Mouse (Mus musculus) heart, postnatal 10 days (tissue): ENCODE measurements around the gene Ptpn9. TPM values are rescaled to one million over a fixed set of nuclear protein-coding genes. Genes with fewer than 3 reads are reported as not detected.
A peak's percentile ranks its signal among the peaks of the same experiment; 100 is the strongest.
"Not testable (repeated sequence)": the region's sequence is repeated elsewhere in the genome, so short reads cannot be mapped to it uniquely, and the experiment has no call there.

Source experiments
- DNase-seq, 2 experiments: peaks; one replicate each; pipeline ENCODE4 v3.0.0; 2021
- intact Hi-C: fragments of 180-260 bp; cut with DNase I; formaldehyde crosslinking; loops from one replicate; pipeline ENCODE4 v1.15.1; 2025
- total RNA-seq, 2 experiments: library from RNA; stranded (reverse); gene quantifications; 2 replicates each; pipeline ENCODE4 v1.2.3; 2021

Ptpn9 gene
- 10 to 100 TPM; 21.2 to 21.8 TPM for total RNA-seq

DNA sequence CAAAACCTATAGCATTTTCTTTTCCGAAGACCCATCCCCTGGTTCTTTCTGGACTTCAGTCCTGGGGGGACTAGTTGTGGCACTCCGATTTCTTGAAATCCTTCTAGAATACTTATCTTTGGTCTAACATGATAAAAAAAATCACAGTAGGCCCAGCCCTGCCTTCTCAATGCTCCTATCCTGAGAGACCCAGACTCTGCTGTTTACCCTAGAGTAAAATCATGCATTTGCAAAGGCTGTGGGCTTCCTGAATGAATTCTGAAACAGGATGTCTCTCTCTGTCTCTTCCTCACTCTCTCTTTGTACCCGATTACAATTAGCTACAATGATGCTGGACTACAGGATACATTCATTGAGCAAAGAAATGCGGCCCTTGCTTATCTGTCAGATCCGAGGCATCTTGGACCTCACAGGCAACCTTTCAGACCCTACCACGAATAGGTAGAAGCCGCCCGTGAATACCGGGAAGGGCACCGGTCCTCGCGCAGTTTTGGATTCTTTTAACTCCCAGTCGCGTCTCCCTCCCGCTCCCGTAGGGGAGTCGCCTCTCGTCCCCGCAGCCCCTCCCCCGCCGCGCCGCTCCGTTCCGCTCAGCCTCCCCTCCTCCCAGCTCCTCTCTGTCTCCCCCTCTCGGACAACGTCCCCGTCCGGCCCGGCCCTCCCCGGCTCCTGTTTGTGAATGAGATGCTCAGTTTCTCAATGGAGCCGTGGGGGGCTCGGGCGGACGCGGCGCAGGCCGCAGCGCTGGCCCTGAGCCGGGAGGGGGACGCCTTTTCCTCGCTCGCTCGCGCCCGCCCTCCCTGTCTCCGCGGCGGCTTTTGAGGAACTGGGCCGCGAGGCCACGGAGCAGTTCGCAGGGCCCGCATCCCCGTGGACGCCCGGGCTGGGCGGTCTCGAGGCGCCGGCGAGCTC is at the start of gene Ptpn9:
Gene Ptpn9 (plus strand): TSS at position 638 of the 912 bp plus-strand sequence.
- peak; percentile 93 for DNase-seq
- intact Hi-C loops: loop anchor here (2.0 to 5.0 kb wide), 2 partner anchors 44 to 78 kb away; partner anchors contain the start of genes Sin3a and Snupn

DNA sequence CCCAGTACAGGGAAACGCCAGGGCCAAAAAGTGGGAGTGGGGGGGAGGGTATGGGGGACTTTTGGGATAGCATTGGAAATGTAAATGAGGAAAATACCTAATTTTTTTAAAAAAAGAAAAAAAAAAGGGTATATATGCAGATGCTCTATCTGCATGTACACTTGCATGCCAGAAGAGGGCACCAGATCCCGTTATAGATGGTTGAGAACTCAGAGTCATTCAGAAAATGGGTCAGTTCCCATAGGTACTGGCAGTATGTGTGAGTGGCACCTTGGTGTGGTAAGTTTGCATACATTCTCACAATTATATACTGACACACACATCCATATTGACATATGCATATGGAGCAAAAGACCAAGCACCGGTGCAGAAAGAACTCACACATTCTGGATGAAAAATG is 47.2 kb upstream of the Ptpn9 start:
- intact Hi-C loops: not testable (repeated sequence)
- DNase-seq: peak; percentile 52 to 70

DNA sequence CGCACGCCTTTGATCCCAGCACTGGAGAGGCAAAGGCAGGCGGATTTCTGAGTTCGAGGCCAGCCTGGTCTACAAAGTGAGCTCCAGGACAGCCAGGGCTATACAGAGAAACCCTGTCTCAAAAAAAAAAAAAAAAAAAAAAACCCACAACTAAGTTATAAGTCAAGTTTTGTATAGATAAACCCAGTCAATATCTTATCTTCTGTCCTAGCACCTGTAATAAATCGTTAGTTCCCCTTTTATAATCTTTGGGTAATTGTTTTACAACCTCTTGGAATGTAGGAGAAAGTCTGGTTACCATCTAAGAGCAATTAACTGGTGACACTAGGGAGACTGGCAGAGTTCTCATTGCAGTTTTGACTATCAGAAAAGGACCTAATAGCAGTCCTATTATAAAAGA is 46.0 kb upstream of the Ptpn9 start:
- DNase-seq, intact Hi-C loops: not testable (repeated sequence)

DNA sequence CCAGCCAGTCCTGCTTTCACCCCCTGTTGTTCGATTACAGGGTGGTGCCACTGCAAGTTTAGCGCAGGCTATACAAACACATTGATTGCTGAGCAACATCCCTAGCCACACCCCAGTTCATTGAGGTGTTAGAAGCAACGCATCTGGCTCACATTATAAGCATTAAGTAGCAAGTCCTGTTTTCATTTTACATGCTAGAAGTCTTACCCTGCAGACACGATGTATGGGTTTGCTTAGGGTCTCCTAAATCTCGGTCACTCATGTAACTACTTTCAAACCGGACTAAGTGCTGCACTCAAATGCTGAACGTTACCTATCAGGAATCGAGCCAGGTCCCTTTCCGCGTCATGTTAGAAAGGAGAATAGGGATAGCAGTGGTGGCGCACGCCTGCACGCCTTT is 45.0 kb upstream of the Ptpn9 start:
- peak; percentile 14 to 23 for DNase-seq
- intact Hi-C loops: loop anchor here (2.0 to 10.0 kb wide), 6 partner anchors 21 to 265 kb away; partner anchors contain the start of genes Man2c1, Ptpn9 and Snx33

DNA sequence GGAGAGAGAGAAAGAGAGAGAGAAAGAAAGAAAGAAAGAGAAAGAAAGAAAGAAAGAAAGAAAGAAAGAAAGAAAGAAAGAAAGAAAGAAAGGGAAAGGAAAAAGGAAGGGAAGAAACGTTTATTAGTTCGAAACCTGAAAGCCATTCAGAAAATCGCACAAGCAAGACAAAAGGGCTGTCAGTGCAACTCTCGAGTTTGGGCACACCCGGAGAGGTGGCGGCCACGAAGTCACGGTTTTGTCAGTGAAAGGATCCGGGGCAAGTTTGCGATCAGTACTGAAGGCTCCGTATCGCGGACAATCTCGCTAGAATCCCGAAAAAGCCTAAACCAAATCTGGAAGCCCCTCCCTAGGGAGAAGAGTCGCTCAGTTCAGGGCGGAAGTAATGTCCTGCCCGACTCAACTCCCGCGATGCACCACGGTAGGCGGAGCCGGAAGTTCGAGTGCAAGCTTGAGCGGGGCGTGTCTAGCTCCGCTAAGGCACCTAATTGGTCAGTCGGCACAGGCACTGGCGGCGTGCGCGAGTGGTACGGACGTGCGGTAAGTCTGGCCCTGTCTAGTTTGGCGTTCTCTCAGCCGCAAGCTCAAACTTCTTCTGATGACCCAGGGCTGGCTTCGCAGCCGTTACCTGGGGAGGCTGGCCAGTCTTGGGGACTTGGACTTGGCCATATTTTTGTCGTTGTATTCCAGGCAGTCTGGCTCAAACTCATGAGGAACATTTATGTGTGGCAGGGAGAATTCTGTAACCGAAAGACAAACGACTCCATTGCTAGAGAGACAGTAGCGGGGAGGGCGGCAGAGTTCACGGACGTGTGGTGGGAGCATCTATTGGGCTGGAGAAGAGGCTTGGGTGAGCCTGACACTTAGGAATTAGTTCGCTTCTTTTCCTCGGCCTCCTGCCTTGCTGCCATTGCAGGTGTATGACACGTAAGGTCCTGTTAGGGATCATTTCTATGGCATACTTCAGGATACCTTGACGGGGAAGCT is 44.0 kb upstream of the Ptpn9 start, which contains the start of gene Snupn:
Gene Snupn (plus strand): TSS at position 465 of the 987 bp plus-strand sequence.
- intact Hi-C loops: loop anchor here (2.0 to 10.0 kb wide), 6 partner anchors 22 to 264 kb away; partner anchors contain the start of genes Man2c1, Ptpn9 and Snx33
- peak; percentile 99 for DNase-seq

DNA sequence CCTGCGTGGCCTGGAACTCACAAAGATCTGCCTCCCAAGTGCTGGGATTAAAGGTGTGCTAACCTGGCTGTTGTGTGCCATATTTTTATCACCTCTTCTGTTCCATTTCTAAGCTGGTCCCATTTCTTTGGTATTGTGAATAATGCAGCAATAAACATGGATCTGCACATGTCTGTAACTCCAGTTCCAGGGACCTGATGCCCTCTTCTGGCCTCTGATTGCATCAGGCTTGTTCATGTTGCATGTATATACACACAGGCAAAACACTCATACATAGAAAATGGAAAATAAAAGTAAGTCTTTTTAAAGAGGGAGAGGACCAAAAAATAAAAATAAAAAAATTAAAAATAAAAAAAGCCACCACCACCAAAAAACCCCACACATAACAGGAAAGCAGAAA is 41.2 kb upstream of the Ptpn9 start:
- intact Hi-C loops: loop anchor here (10.0 kb wide), 1 partner anchor 261 kb away; no protein-coding TSS in a partner anchor
- DNase-seq: no peak

DNA sequence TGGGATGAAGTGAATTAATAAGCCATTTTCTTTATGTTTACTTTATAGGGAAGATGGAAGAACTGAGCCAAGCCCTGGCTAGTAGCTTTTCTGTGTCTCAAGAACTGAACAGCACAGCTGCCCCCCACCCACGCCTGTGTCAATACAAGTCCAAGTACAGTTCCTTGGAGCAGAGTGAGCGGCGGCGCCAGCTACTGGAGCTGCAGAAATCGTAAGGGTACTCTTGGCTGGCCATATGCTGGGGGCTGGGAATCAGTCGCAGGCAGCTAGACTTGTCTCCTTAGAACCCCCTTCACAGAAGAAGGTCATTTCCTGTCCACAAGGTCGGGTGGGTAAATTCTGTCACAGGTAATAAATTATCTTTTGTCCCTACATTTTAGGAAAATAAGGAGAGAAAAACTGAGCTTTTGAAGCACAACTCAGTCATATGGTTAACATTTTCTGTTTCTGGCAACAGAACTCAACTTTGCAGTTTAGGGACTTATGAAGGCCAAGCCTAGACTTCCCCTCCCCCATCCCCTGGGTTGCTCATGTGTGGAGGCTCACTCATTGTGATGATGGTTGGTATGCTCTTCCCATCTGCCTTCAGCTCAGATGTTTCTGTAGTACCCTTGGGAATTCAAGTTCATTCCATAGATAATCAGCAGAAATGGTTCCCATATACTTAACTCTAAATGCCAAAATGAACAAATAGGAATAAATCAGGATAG is 37.6 kb upstream of the Ptpn9 start:
- peak in 1 of 2 experiments; percentile 9 for DNase-seq
- intact Hi-C loops: loop anchor here (10.0 kb wide), 1 partner anchor 258 kb away; no protein-coding TSS in a partner anchor

DNA sequence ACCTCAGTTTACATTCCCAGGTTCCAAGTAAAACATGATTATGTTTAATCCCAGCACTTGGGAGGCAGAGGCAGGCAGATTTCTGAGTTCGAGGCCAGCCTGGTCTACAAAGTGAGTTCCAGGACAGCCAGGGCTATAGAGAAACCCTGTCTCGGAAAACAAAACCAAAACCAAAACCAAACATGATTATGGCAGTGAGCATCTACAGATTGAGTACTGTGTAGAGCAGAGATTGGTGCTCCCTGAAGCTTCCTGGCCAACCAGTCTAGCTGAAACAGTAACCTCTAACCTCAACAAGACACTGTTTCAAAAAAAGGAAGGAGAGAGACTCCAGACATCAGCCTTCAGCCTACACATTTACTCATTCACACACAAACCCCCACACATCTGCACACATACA is 36.0 kb upstream of the Ptpn9 start:
- intact Hi-C loops: loop anchor here (10.0 kb wide), 1 partner anchor 256 kb away; no protein-coding TSS in a partner anchor
- no peak for DNase-seq

DNA sequence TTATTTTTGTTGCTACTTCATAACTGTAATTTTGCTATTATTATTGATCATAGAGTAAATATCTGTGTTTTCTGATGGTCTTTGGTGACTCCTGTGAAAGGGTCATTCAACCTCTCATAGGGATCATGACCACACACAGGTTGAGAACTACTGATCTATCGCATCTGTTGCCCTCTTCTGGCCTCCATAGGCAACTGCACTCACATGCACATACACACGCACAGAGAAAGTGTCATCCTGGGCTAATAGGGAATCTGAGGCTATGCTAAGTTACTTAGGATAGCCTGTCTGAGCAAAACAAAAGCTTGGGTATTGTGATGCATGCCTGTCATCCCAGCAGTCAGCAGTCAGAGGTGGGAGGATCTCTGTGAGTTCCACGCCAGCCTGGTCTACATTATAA is 33.1 kb upstream of the Ptpn9 start:
- no peak for DNase-seq
- intact Hi-C loops: no loop called here

DNA sequence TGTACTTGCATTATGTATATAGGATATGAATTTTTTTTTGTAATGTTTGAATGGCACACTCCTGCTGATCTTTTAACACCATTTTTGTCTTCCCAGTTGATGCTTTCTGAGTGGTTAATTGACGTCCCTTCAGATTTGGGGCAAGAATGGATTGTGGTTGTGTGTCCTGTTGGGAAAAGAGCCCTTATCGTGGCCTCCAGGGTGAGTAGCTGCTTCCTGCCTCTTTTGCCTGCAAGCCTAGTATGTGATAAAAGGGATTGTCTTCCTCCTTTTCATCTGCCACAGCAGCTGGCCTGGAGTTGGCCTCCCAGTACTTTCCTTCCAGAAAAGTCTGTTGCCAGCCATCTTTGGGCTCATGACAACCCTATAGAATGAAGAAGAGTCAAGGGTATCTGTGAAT is 24.6 kb upstream of the Ptpn9 start:
- intact Hi-C loops: no loop called here

DNA sequence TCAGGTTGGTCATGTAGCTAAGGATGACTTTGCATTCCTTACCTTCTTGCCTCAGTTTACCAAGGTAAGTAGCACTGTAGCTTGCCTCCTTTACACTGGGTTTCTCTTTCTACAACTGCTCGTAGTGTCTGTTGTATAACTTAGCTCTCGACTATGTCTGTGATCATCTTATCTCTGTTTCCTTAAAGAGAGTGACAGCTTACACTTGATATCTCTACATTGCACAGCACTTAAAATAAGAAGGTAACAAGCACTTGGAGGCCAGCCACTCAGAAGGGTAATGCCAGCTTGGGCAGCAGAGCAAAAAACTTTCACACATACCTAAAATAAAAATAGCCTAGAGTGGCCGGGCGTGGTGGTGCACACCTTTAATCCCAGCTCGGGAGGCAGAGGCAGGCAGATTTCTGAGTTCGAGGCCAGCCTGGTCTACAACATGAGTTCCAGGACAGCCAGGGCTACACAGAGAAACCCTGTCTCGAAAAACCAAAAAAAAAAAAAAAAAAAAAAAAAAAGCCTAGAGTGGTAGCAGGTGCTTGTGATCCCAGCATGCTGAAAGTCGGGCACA is 20.7 kb upstream of the Ptpn9 start:
- DNase-seq: no peak
- intact Hi-C loops: no loop called here

More for the DNA sequence above, 24.6 kb upstream of the Ptpn9 start:
- DNase-seq: no peak

DNA sequence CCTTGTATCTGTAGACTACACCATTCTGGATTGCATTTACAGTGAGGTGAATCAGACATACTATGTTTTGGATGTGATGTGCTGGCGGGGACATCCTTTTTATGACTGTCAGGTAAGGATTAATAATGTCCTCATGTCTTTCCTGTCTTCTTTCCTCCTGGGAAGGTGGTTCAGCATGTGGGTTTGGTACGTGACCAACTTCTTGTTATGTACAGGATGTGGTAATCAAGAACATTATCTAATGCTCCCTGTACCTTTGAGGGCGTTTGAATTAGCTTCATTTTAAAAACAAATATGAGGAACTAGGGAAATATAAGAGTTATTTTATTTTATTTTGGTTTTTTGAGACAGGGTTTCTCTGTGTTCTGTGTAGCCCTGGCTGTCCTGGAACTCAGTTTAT is 19.5 kb upstream of the Ptpn9 start:
- DNase-seq: no peak
- intact Hi-C loops: no loop called here

DNA sequence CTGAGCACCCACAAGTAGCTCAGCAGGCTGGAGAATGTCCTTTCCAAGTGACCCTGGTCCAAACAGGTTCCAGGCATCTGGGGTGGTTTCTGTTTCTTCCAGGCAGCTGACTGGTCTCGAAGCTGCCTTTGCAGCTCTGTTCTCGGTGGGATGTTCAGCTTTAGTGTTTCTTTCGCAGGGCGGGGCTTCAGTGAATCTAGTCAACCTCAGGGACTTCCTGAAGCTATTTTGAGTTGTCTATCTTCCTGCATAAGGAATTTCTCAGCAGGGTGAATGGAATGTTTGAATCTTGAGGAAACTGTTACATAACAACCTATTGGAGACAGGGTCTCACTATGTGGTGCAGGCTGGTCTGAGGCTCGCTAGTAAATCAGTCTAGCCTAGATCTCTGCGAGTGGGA is 14.5 kb upstream of the Ptpn9 start:
- intact Hi-C loops: no loop called here
- DNase-seq: no peak

DNA sequence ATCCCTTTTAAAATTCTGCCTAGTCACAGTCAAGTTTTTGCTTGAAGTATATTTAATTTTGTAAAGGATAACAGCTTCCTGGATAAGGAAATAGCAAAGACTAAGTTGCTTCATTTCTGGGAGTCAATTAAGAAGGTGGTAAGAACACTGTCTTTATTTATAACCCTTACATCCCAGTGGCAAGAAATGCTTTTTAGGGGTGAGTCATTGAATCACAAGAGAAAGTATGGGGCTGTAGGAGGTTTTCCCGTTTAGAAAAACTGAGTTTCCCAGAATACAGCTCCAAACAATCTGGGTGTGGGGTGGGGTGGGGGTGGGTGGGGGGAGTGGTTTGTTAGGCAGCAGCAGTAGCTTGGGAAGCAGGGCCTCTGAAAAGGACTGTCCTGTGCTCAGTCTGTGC is 13.2 kb upstream of the Ptpn9 start:
- DNase-seq: no peak
- intact Hi-C loops: no loop called here

DNA sequence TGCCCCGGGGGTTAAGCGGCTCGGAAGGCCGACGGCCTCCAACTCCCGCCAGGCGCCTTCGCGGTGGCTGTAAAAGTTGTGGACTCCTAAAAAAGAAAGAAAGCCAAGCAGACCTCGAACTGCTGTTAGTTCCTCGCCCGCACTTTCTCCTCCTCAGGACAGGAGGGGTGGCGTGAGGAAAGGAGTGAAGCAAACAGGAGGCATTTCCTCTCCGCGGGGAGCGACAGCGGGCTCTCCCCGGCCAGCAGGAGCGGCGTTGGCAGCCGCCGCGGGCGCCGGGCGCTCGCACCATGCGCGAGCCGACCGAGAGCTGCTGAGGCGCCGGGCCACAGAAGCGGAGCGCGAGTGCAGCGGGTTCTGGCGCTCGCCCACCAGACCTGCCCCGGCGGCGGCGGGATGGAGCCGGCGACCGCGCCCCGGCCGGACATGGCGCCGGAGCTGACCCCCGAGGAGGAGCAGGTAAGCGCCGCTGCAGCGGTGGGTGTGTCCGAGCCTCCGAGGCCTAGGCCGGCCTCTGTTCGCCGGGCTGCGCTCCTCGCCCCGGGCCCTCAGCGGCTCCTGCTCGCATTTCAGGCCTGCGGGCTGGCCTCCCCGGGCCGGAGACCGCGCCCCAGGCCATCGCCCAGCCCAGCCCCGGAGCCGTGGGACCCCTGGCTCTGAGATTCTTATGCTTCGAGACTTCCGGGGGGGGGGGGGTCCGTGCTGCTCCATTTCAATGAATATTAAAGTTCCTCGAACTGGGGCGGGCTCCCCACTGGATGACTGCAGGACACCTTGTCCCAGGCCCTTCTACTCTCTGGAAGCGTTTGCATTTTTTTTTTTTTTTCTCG is 690 bp downstream of the Ptpn9 start:
- intact Hi-C loops: loop anchor here (2.0 to 5.0 kb wide), 2 partner anchors 45 to 77 kb away; partner anchors contain the start of genes Sin3a and Snupn
- DNase-seq: peak; percentile 69 to 72

DNA sequence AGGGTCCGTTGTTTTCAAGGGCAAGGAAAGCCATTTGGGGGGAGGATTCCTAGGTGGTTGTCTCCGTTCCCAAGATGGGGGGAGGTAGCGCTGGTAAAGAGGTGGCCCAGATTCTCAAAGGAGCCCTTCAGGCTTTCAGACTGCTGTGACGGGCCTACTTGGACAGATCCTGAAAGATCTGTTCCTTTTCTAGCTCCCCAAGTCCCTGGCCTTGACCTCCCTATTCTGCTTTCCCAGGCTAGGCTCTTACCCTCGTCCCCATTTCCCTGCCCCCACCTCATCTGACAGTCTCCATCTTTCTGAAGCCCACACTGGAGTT is 1.3 kb downstream of the Ptpn9 start:
- DNase-seq: peak; percentile 39 to 46
- intact Hi-C loops: loop anchor here (5.0 kb wide), 1 partner anchor 76 kb away; the partner anchor contains the start of gene Sin3a

DNA sequence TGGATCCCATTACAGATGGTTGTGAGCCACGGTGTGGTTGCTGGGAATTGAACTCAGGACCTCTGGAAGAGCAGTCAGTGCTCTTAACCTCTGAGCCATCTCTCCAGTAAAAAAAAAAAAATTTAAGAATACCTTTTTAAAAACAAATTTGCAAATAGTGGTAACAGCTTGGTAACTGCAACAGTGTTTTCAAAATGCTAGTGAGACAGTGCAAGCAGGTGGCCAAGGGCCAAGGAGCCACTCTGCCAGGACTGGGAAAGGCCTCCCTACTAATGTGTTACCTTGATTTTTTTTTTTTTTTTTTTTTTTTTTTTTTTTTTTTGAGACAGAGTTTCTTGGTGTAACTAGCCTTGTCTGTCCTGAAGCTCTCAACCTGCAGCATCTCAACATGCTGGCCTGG is 2.5 kb downstream of the Ptpn9 start:
- DNase-seq: peak in 1 of 2 experiments; percentile 14
- intact Hi-C loops: loop anchor here (5.0 kb wide), 1 partner anchor 75 kb away; the partner anchor contains the start of gene Sin3a

DNA sequence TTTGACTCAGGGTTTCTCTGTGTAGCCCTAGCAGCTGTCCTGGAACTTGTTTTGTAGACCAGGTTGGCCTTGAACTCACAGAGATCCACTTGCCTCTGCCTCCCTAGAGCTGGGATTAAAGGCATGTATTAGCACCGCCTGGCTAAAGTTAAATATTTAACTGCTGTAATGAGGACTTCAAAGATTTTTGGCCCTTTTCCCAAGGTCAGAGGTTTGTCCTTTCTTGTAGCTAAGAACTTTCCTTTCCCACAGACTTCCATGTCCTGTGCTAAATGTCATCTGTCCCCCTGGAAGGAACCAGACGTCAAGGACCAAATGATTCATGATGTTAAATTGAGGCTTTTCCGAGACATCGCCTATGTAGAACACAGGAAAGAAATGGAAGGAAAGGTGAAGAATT is 8.3 kb downstream of the Ptpn9 start:
- intact Hi-C loops: no loop called here

DNA sequence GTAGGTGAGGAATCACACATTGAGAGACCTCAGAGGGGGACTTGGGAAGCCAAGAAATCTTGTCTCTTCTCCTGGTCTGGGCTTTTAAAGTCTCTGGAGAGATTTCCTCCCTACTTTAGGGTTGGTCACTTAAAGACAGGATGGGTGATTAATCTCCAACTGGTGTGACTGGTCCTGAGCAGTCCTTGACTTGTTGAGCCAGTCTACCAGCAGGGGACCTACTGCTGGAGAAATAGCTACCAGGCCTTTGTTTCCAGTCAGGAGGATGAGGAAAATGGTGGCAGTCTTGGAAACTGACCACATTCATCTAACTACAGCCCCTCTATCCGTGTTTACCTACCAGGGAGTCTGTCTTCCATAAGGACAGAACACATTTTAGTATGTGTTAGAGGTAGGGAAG is 17.7 kb downstream of the Ptpn9 start:
- intact Hi-C loops: no loop called here

More for the DNA sequence above, 8.3 kb downstream of the Ptpn9 start:
- peak; percentile 6 to 15 for DNase-seq

More for the DNA sequence above, 17.7 kb downstream of the Ptpn9 start:
- no peak for DNase-seq
